Mouse (Mus musculus): ENCODE data around the gene Micall1.

Micall1 gene

GRCm38 (mm10) chr15:79108421-79109320, at the start of gene Micall1:
TSS of gene Micall1 (plus strand) at chr15:79108898.
- DNase-seq (ENCODE audit: extremely low read depth, low read depth) = peak; percentile 54

GRCm38 (mm10) chr15:79060887-79061565, 47.7 kb upstream of the Micall1 start:
- no peak for DNase-seq (ENCODE audit: extremely low read depth, low read depth)

GRCm38 (mm10) chr15:79062376-79063159, 46.1 kb upstream of the Micall1 start, which contains the start of gene Ankrd54:
TSS of gene Ankrd54 (minus strand) at chr15:79062893.
- peak; percentile 100 for DNase-seq (ENCODE audit: extremely low read depth, low read depth)

GRCm38 (mm10) chr15:79063160-79063740, 45.4 kb upstream of the Micall1 start:
- DNase-seq (ENCODE audit: extremely low read depth, low read depth) = peak; percentile 29

GRCm38 (mm10) chr15:79065086-79065770, 43.5 kb upstream of the Micall1 start:
- DNase-seq (ENCODE audit: extremely low read depth, low read depth) = no peak

- DNase-seq (ENCODE audit: extremely low read depth, low read depth) = no peak
These were observed 42.4 kb upstream of the Micall1 start for GRCm38 (mm10) chr15:79066276-79066675.

GRCm38 (mm10) chr15:79067631-79068030, 41.1 kb upstream of the Micall1 start:
- peak; percentile 74 for DNase-seq (ENCODE audit: extremely low read depth, low read depth)

- DNase-seq (ENCODE audit: extremely low read depth, low read depth) = no peak
These were observed 40.3 kb upstream of the Micall1 start for GRCm38 (mm10) chr15:79068416-79068815.

GRCm38 (mm10) chr15:79071117-79072039, 37.3 kb upstream of the Micall1 start:
- DNase-seq (ENCODE audit: extremely low read depth, low read depth) = no peak

- DNase-seq (ENCODE audit: extremely low read depth, low read depth) = no peak
These were observed 34.9 kb upstream of the Micall1 start for GRCm38 (mm10) chr15:79073752-79074151.

- DNase-seq (ENCODE audit: extremely low read depth, low read depth) = no peak
These were observed 34.3 kb upstream of the Micall1 start for GRCm38 (mm10) chr15:79074446-79074845.

GRCm38 (mm10) chr15:79074913-79075532, 33.7 kb upstream of the Micall1 start, which contains the start of gene Eif3l:
TSS of gene Eif3l (plus strand) at chr15:79075179.
- peak; percentile 83 for DNase-seq (ENCODE audit: extremely low read depth, low read depth)

- DNase-seq (ENCODE audit: extremely low read depth, low read depth) = no peak
These were observed 32.9 kb upstream of the Micall1 start for GRCm38 (mm10) chr15:79075658-79076365.

- DNase-seq (ENCODE audit: extremely low read depth, low read depth) = no peak
These were observed 29.1 kb upstream of the Micall1 start for GRCm38 (mm10) chr15:79079567-79079966.

GRCm38 (mm10) chr15:79092284-79092683, 16.4 kb upstream of the Micall1 start:
- DNase-seq (ENCODE audit: extremely low read depth, low read depth) = no peak

GRCm38 (mm10) chr15:79093083-79093839, 15.4 kb upstream of the Micall1 start:
- DNase-seq (ENCODE audit: extremely low read depth, low read depth) = no peak

GRCm38 (mm10) chr15:79095483-79095882, 13.2 kb upstream of the Micall1 start:
- DNase-seq (ENCODE audit: extremely low read depth, low read depth) = no peak

- DNase-seq (ENCODE audit: extremely low read depth, low read depth) = no peak
These were observed 12.1 kb upstream of the Micall1 start for GRCm38 (mm10) chr15:79096556-79096955.
